Mouse (Mus musculus) lung, postnatal 0 days (tissue): Measurements from ENCODE around the gene Usmg5. TPM values are rescaled to one million over a fixed set of nuclear protein-coding genes. Genes with fewer than 3 reads are reported as not detected.
A peak's percentile ranks its signal among the peaks of the same experiment; 100 is the strongest.

Experiments
- ATAC-seq: fragments of 200-750 bp; cut with Nextera tagmentation; 2 replicates; pipeline ENCODE4 v1.8.0; 2017; ENCODE audit warnings: moderate library complexity
- DNase-seq: peaks from one replicate; pipeline ENCODE4 v3.0.0-alpha.2; 2016; ENCODE audit warnings: low spot score
- H3K27ac ChIP-seq: fragments of 300-500 bp; sonication (generic); 2 replicates; pipeline ENCODE4 v1.5.1; 2014; ENCODE audit warnings: antibody characterized with exemption, mild to moderate bottlenecking, low read length, mixed read lengths
- H3K27me3 ChIP-seq: fragments of 300-500 bp; sonication (generic); replicated peaks from 2 replicates; pipeline ENCODE4 v1.6.1; 2014; ENCODE audit warnings: low read length, mixed read lengths; ENCODE audit not compliant: insufficient read depth
- H3K36me3 ChIP-seq: fragments of 300-500 bp; sonication (generic); 2 replicates; pipeline ENCODE4 v1.6.1; 2014; ENCODE audit warnings: low read length, mixed read lengths; ENCODE audit not compliant: insufficient read depth
- H3K4me1 ChIP-seq: fragments of 300-500 bp; sonication (generic); 2 replicates; pipeline ENCODE4 v1.6.1; 2014; ENCODE audit warnings: antibody characterized with exemption, low read depth, low read length, mixed read lengths; ENCODE audit not compliant: insufficient read depth
- H3K4me2 ChIP-seq: fragments of 300-500 bp; sonication (generic); replicated peaks from 2 replicates; pipeline ENCODE4 v1.6.1; 2014; ENCODE audit warnings: low read depth, mild to moderate bottlenecking, low read length, moderate library complexity, mixed read lengths
- H3K4me3 ChIP-seq: fragments of 300-500 bp; sonication (generic); 2 replicates; pipeline ENCODE4 v1.5.1; 2014; ENCODE audit warnings: low read depth, low read length
- H3K9ac ChIP-seq: fragments of 300-500 bp; sonication (generic); replicated peaks from 2 replicates; pipeline ENCODE4 v1.6.1; 2014; ENCODE audit warnings: low read depth, mild to moderate bottlenecking
- H3K9me3 ChIP-seq: fragments of 300-500 bp; sonication (generic); 2 replicates; pipeline ENCODE4 v1.6.1; 2016; ENCODE audit warnings: low read length, mixed read lengths
- CTCF ChIP-seq: IDR thresholded peaks from 2 replicates; pipeline ENCODE4 v1.5.1; 2016; ENCODE audit warnings: antibody characterized with exemption, mild to moderate bottlenecking
- EP300 ChIP-seq: IDR thresholded peaks from 2 replicates; pipeline ENCODE4 v1.6.1; 2016; ENCODE audit warnings: antibody characterized with exemption, mild to moderate bottlenecking, control low read depth
- WGBS: fragments of 180-500 bp; shearing (Covaris S2); extraction: QIAGEN DNeasy Blood & Tissue Kit; methylation state at CpG from one replicate; pipeline ENCODE4 v1.1.7; 2014; 5-methylcytosine and 5-hydroxymethylcytosine counted together
- polyA plus RNA-seq: library from polyadenylated mRNA; unstranded; fragments of >200 nt; fragmentation: Nextera tagmentation; extraction: Ambion mirVana; gene quantifications from 2 replicates; pipeline ENCODE4 v1.2.1, GENCODE M21; 2015

The Usmg5 gene
- polyA plus RNA-seq, 1 experiment from 2014 or later = 1,084 TPM

DNA sequence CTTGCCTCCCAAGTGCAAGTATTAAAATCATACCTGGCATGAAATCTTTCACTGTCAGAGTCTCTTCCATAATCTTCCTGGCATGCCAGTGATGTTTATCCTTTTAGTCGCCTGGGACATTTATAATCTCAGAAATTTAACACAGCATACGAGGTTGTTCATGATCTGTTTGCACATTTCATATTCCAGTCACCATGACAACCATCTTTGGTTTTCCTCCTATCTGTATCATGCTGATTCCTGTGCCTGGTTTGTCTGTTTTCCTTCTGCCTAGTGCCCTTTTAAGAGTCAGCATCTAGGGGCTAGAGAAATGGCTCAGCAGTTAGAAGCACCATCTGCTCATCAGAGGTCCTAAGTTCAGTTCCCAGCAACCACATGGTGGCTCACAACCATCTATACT, 28.2 kb upstream of the Usmg5 start:
- DNase-seq (no peak), ATAC-seq (no peak)
- Histone ChIP-seq H3K27me3 (no peaks in the 10 kb centered on the region), H3K9me3 (no peaks in the 10 kb centered on the region), H3K36me3 (peaks cover 37% of the 10 kb centered on the region), H3K4me1 (no peaks in the 10 kb centered on the region), H3K9ac (no peak overlapping the region), H3K4me3 (no peak overlapping the region), H3K4me2 (no peak overlapping the region), H3K27ac (no peak overlapping the region)
- TF ChIP-seq EP300 (no peak), CTCF (no peak)
- WGBS = 64% methylated on average over 2 of the region's 2 CpGs

DNA sequence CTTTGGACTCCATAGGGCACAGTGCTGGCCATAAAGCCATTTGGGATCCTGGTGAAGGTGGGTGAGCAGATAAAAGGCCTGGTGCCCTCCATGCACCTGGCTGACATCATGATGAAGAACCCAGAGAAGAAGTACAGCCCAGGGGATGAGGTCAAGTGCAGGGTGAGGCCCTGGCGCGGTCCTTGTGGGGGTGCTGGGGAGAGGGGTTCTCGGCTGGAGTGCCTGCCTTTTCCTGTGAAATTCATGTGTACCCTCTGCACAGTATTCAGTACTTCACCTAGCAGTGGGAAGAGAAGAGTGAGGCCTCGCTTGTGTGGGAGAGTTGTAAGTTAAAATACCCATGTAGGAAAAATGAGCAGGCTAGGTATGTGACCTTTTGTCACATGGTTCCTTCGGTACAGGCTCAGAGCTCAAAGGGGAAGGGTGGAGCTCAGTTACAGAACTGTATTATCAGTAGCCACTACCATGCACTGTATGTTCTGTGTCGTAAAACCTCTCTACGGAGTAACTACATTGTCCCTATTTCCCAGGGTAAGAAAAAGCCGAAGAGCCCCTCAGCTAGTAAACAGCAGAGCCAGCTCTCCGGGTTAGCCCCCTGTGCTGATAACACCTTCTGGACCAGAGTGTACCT, 14.3 kb upstream of the Usmg5 start:
- ATAC-seq = no peak
- TF ChIP-seq CTCF = no peak
- TF ChIP-seq EP300 = no peak
- no peaks in the 10 kb centered on the region for H3K4me1 ChIP-seq
- no peak for DNase-seq
- H3K4me3 ChIP-seq = no peak overlapping the region
- WGBS = 90% methylated on average over 9 of the region's 9 CpGs
- no peak overlapping the region for H3K27ac ChIP-seq
- no peaks in the 10 kb centered on the region for H3K27me3 ChIP-seq
- H3K9me3 ChIP-seq = no peaks in the 10 kb centered on the region
- no peak overlapping the region for H3K4me2 ChIP-seq
- peaks cover 58% of the 10 kb centered on the region for H3K36me3 ChIP-seq
- H3K9ac ChIP-seq = no peak overlapping the region

DNA sequence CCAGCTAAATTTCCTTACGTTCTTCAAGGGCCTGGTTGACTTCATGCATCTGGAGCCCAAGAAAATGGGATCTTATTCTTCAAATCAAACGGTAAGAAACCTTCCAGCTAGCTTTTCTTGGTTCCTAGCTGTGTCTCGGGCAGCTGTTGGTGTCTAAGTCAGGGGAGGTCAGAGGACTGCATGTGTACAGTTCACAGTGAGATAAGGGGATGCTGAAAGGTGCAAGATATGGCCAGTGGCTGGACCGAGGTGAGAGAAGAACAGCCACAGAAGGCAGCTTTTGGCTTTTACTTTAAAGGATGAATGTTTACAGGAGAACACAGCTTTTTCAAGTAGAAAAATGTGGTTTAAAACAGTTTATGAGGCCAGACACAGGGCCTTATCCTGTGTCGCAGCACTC, 10.6 kb upstream of the Usmg5 start:
- H3K4me1 ChIP-seq = no peaks in the 10 kb centered on the region
- no peaks in the 10 kb centered on the region for H3K9me3 ChIP-seq
- H3K36me3 ChIP-seq = peaks cover 32% of the 10 kb centered on the region
- ATAC-seq (no peak), DNase-seq (no peak)
- H3K27me3 ChIP-seq = no peaks in the 10 kb centered on the region
- WGBS = 84% methylated on average over 5 of the region's 5 CpGs
- H3K4me2 ChIP-seq = no peak overlapping the region
- H3K4me3 ChIP-seq = no peak overlapping the region
- no peak overlapping the region for H3K9ac ChIP-seq
- no peak for TF ChIP-seq EP300
- no peak for TF ChIP-seq CTCF
- H3K27ac ChIP-seq = no peak overlapping the region

DNA sequence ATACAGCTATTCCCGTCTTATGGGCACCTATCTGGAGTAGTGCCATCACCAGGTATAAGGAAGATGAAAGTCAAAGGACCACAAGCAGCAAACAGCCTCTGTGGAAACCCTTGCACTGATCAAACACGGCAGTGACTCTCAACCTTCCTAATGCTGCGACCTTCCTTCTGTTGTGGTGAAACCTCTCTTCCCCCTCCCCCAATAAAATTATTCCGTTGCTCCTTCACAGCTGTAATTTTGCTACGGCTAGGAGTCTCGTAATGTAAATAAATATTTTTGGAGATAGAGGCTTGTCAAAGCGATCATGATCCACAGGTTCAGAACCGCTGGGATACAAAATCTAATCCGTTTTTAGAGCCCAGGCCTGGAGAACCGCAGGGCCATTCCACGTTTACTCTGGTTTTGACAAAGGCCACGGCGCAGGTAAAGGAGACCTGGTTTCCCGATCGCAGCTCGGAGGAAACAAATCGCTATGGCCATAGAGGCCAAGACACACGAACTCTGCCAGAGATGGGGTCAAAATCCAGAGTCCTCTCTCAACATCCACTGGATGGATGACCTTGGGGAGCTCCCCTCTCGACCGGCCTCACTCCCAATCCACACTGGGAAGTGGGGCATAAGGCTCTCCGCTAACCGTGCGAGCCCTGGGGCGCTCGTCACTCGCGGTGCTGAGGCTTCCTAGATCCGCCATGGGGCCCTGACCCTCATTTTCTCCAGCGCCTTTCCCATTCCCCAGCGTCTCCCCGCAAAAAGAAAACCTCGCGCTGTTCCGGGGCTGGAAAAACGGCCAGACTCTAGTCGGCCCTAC, 525 bp downstream of the Usmg5 start:
- Histone ChIP-seq H3K27me3 (no peaks in the 10 kb centered on the region), H3K4me1 (peaks cover 9% of the 10 kb centered on the region; the same call in 1 of the 2 replicates), H3K4me3 (peak overlapping the region; percentile 92), H3K9ac (peak overlapping the region; percentile 96), H3K4me2 (peak overlapping the region; percentile 64), H3K36me3 (peaks cover 7% of the 10 kb centered on the region; the same call in 1 of the 2 replicates), H3K9me3 (no peaks in the 10 kb centered on the region), H3K27ac (peak overlapping the region; percentile 89)
- under 1% methylated on average over 36 of the region's 36 CpGs for WGBS
- DNase-seq = peak; percentile 49
- peak; percentile 64 for ATAC-seq
- TF ChIP-seq EP300 = no peak
- no peak for TF ChIP-seq CTCF

DNA sequence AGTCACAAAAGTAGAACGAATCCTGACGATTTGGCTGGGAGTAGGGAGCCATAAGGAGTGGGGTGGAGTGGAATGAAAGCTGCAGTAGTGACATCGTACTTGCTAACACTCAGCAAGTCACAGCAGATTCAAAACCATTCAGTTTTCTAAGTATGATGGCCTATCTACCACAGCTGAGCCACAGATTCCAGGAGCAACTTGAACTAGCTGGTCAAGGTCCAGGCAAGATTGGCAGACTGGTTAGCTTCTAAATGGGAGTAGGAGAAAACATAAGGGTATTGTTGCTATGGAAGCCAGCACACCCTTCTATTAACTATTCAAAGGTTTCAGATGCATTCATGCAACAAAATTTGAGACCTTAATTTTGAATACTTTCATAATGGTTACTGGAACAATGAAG, 2.2 kb downstream of the Usmg5 start:
- no peak overlapping the region for H3K9ac ChIP-seq
- H3K4me2 ChIP-seq = no peak overlapping the region
- WGBS = 75% methylated on average over 3 of the region's 3 CpGs
- no peak for ATAC-seq
- no peak overlapping the region for H3K27ac ChIP-seq
- no peaks in the 10 kb centered on the region for H3K27me3 ChIP-seq
- no peak for DNase-seq
- H3K36me3 ChIP-seq = peaks cover 10% of the 10 kb centered on the region; the same call in 1 of the 2 replicates
- no peak overlapping the region for H3K4me3 ChIP-seq
- TF ChIP-seq CTCF (no peak), EP300 (no peak)
- H3K4me1 ChIP-seq = peaks cover 9% of the 10 kb centered on the region; the same call in 1 of the 2 replicates
- no peaks in the 10 kb centered on the region for H3K9me3 ChIP-seq

DNA sequence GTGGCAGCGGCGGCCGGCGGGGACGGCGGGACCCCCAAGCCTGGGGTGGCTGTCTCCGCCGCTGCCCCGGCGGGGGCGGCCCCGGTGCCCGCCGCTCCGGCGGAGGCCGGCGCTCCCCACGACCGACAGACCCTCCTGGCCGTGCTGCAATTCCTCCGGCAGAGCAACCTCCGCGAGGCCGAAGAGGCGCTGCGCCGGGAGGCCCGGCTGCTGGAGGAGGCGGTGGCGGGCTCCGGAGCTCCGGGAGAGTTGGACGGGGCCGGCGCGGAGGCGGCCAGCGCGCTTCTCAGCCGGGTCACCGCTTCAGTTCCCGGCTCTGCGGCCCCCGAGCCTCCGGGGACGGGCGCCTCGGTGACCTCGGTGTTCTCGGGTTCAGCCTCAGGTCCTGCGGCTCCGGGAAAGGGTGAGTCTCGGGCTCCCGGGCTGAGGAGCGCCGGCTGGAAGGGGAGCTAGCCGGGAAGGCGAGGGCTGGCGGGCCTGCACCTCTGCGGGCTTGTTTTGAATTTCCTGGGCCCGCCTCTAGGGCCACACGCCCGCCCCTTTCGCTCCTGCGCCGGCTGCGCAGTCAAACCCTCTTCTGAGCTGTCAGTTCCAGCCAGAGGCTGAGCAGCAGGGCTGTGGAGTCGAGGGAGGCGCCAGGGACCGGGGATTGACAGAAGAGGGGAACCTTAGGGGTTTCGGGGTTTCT, 22.4 kb downstream of the Usmg5 start:
- ATAC-seq (peak; percentile 96), DNase-seq (peak; percentile 95)
- peak overlapping the region; percentile 97 for H3K4me3 ChIP-seq
- WGBS = under 1% methylated on average over 46 of the region's 72 CpGs
- no peaks in the 10 kb centered on the region for H3K27me3 ChIP-seq
- H3K9me3 ChIP-seq = no peaks in the 10 kb centered on the region
- H3K27ac ChIP-seq = peak overlapping the region; percentile 89
- H3K4me2 ChIP-seq = peak overlapping the region; percentile 84
- peaks cover 7% of the 10 kb centered on the region; the same call in 1 of the 2 replicates for H3K36me3 ChIP-seq
- peak overlapping the region; percentile 81 for H3K9ac ChIP-seq
- no peaks in the 10 kb centered on the region for H3K4me1 ChIP-seq
- TF ChIP-seq EP300 (no peak), CTCF (no peak; the same call in 1 of the 2 replicates)
